Mouse (Mus musculus) CH12.LX (cell line): ENCODE results near the gene Fyco1. TPM values are rescaled to one million over a fixed set of nuclear protein-coding genes. Genes with fewer than 3 reads are reported as not detected.

Experiments used
- DNase-seq: peaks from one replicate; pipeline ENCODE4 v3.0.0-alpha.2; 2013; ENCODE audit errors: extremely low read depth
- H3K27ac ChIP-seq: 2 replicates; pipeline ENCODE4 v1.5.1; 2012; ENCODE audit warnings: low read depth, mild to moderate bottlenecking, control low read depth, moderate library complexity; ENCODE audit not compliant: insufficient read depth
- H3K27me3 ChIP-seq: replicated peaks from 2 replicates; pipeline ENCODE3; 2012; ENCODE audit warnings: inconsistent platforms
- H3K36me3 ChIP-seq, 2 experiments: replicated peaks in 1 of 2; 2 replicates each; pipeline versions ENCODE3 to v1.6.1; 2012; ENCODE audit warnings: inconsistent platforms in 1 of 2, low read length in 1 of 2, mild to moderate bottlenecking in 1 of 2, mixed read lengths in 1 of 2, moderate library complexity in 1 of 2; ENCODE audit not compliant: control insufficient read depth in 1 of 2, insufficient read depth in 1 of 2
- H3K4me1 ChIP-seq, 2 experiments: 2 replicates each; pipeline ENCODE4 v1.6.1; 2012; ENCODE audit warnings: inconsistent platforms in 1 of 2, moderate library complexity in 1 of 2; ENCODE audit not compliant: insufficient read depth in 2 of 2, control insufficient read depth in 1 of 2
- H3K4me2 ChIP-seq: 2 replicates; pipeline ENCODE4 v1.6.1; 2012; ENCODE audit warnings: low read depth, mild to moderate bottlenecking, control low read depth; ENCODE audit not compliant: poor library complexity, insufficient read depth, severe bottlenecking
- H3K4me3 ChIP-seq, 3 experiments: fragments of 150-350 bp in 1 of 3; sonication (generic) in 1 of 3; replicated peaks in 1 of 3; 2 replicates each; pipeline versions ENCODE3 to v1.5.1; 2011 to 2012; ENCODE audit warnings: low read depth in 2 of 3, low read length in 2 of 3, mild to moderate bottlenecking in 2 of 3, moderate library complexity in 2 of 3, control low read depth in 1 of 3, improper control_type of control experiment in 1 of 3, inconsistent platforms in 1 of 3, mixed read lengths in 1 of 3; ENCODE audit not compliant: poor library complexity in 1 of 3
- H3K79me2 ChIP-seq: replicated peaks from 2 replicates; pipeline ENCODE4 v1.6.1; 2012; ENCODE audit warnings: mild to moderate bottlenecking, moderate library complexity; ENCODE audit not compliant: control insufficient read depth, poor library complexity, insufficient read depth, severe bottlenecking; ENCODE audit errors: extremely low read depth
- H3K9ac ChIP-seq: 2 replicates; pipeline ENCODE4 v1.6.1; 2012; ENCODE audit warnings: low read depth, mild to moderate bottlenecking, control low read depth, moderate library complexity; ENCODE audit not compliant: insufficient read depth
- H3K9me3 ChIP-seq: replicated peaks from 2 replicates; pipeline ENCODE3; 2012; ENCODE audit warnings: low read length, inconsistent platforms, mixed read lengths
- BHLHE40 ChIP-seq: IDR thresholded peaks from 2 replicates; pipeline ENCODE4 v1.6.1; 2011; ENCODE audit warnings: mild to moderate bottlenecking, low read depth, low read length, improper control_type of control experiment
- ELF1 ChIP-seq: IDR thresholded peaks from 2 replicates; pipeline ENCODE4 v1.6.1; 2014; ENCODE audit warnings: low read depth, mild to moderate bottlenecking, inconsistent platforms, low read length, improper control_type of control experiment
- EP300 ChIP-seq: IDR thresholded peaks from 2 replicates; pipeline ENCODE4 v1.6.1; 2011; ENCODE audit warnings: low read length, improper control_type of control experiment
- HCFC1 ChIP-seq: IDR thresholded peaks from 2 replicates; pipeline ENCODE4 v1.6.1; 2012; ENCODE audit warnings: low read depth, mild to moderate bottlenecking, inconsistent platforms, low read length, improper control_type of control experiment
- JUND ChIP-seq: conservative IDR thresholded peaks from 2 replicates; pipeline ENCODE4 v1.6.1; 2011; ENCODE audit warnings: low read depth, low read length, improper control_type of control experiment
- KAT2A ChIP-seq: IDR thresholded peaks from 2 replicates; pipeline ENCODE4 v1.6.1; 2012; ENCODE audit warnings: low read length, improper control_type of control experiment, inconsistent platforms; ENCODE audit not compliant: insufficient replicate concordance
- MEF2A ChIP-seq: IDR thresholded peaks from 2 replicates; pipeline ENCODE4 v1.6.1; 2014; ENCODE audit warnings: low read depth, mild to moderate bottlenecking, inconsistent platforms, low read length, improper control_type of control experiment, borderline replicate concordance
- NELFE ChIP-seq: IDR thresholded peaks from 2 replicates; pipeline ENCODE4 v1.6.1; 2011; ENCODE audit warnings: low read depth, low read length, improper control_type of control experiment
- POLR2A ChIP-seq: IDR thresholded peaks from 2 replicates; pipeline ENCODE4 v1.6.1; 2011; ENCODE audit warnings: low read depth, mild to moderate bottlenecking, improper control_type of control experiment, low read length
- POLR2AphosphoS2 ChIP-seq: IDR thresholded peaks from 2 replicates; pipeline ENCODE4 v1.6.1; 2011; ENCODE audit warnings: low read depth, low read length, improper control_type of control experiment
- RAD21 ChIP-seq: IDR thresholded peaks from 2 replicates; pipeline ENCODE4 v1.6.1; 2011; ENCODE audit warnings: low read depth, mild to moderate bottlenecking, low read length, improper control_type of control experiment, moderate library complexity
- RCOR1 ChIP-seq: conservative IDR thresholded peaks from 2 replicates; pipeline ENCODE4 v1.6.1; 2012; ENCODE audit warnings: low read depth, mild to moderate bottlenecking, inconsistent platforms, low read length, improper control_type of control experiment
- SIN3A ChIP-seq: IDR thresholded peaks from 2 replicates; pipeline ENCODE4 v1.6.1; 2012; ENCODE audit warnings: low read length, improper control_type of control experiment, inconsistent platforms
- SMC3 ChIP-seq: IDR thresholded peaks from 2 replicates; pipeline ENCODE4 v1.6.1; 2011; ENCODE audit warnings: low read depth, low read length, improper control_type of control experiment
- TBP ChIP-seq: conservative IDR thresholded peaks from 2 replicates; pipeline ENCODE4 v1.6.1; 2011; ENCODE audit warnings: low read depth, low read length, improper control_type of control experiment
- USF2 ChIP-seq: conservative IDR thresholded peaks from 2 replicates; pipeline ENCODE4 v1.6.1; 2011; ENCODE audit warnings: low read depth, low read length, improper control_type of control experiment
- ZC3H11A ChIP-seq: IDR thresholded peaks from 2 replicates; pipeline ENCODE4 v1.6.1; 2012; ENCODE audit warnings: low read depth, mild to moderate bottlenecking, inconsistent platforms, low read length, improper control_type of control experiment
- ZMIZ1 ChIP-seq: IDR thresholded peaks from 2 replicates; pipeline ENCODE4 v1.6.1; 2012; ENCODE audit warnings: low read depth, mild to moderate bottlenecking, inconsistent platforms, low read length, improper control_type of control experiment
- dilution Hi-C: fragments of 300-500 bp; cut with MboI; formaldehyde crosslinking; loops from 2 replicates; pipeline ENCODE4 v1.14.3; 2020; ENCODE audit warnings: low sequenced_read_pairs; ENCODE audit not compliant: extremely low pct_unique_long_range_greater_than_20kb, extremely low pct_ligation_motif_present
- in situ Hi-C: fragments of 300-500 bp; cut with MboI; formaldehyde crosslinking; loops from 3 replicates; pipeline ENCODE4 v1.14.3; 2019; ENCODE audit warnings: low sequenced_read_pairs, low pct_ligation_motif_present, low pct_unique_long_range_greater_than_20kb, mixed read lengths
- polyA plus RNA-seq: library from polyadenylated mRNA; unstranded; fragments of >175 nt; gene quantifications from 2 replicates; pipeline ENCODE4 v1.2.1, GENCODE M21; 2012; ENCODE audit warnings: low read depth; ENCODE audit not compliant: insufficient read length
- total RNA-seq, 2 experiments: library from RNA; depleted of rRNA; stranded (reverse); fragments of 300-350 nt in 1 of 2; fragments of >200 nt in 1 of 2; gene quantifications; 2 replicates each; pipeline ENCODE4 v1.2.3; 2012 to 2014

Fyco1 gene
- total and polyA plus RNA-seq, 3 experiments, result 2.1 to 10.2 (median 6.0) TPM

DNA sequence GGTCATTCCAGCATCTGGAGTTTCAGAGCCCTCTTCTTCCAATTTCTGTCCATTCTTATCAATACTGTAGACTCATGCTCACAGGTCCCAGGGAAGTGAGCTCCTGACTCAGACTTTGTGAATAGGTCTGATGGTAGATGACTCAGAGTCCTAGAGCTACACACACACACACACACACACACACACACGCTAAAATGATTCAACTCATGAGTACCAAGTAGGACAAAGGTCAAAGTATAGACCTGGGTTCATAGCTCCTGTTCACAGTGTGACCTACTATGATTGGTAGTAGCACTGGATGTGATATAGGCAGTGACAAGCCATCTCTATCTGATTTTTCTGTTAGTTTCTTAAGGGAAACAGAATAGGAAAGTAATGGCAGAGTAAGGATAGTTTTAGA lies 83.3 kb downstream of the Fyco1 start:
- in situ Hi-C loops (loop anchor here (10.0 kb wide), 1 partner anchor 54 kb away; the partner anchor contains the start of gene Lztfl1), dilution Hi-C loops (no loop called here)
- no peaks in the 10 kb centered on the region for H3K79me2 ChIP-seq
- no peaks in the 10 kb centered on the region for H3K36me3 ChIP-seq
- TF ChIP-seq SIN3A, result no peak
- TF ChIP-seq SMC3, result no peak
- TF ChIP-seq TBP, result no peak
- TF ChIP-seq MEF2A, result no peak
- no peak for TF ChIP-seq HCFC1
- no peak for TF ChIP-seq BHLHE40
- TF ChIP-seq RCOR1, result no peak
- no peak for TF ChIP-seq POLR2A
- TF ChIP-seq POLR2AphosphoS2, result no peak
- H3K9ac ChIP-seq, result no peak overlapping the region
- H3K4me1 ChIP-seq, result peaks cover 10 to 36% of the 10 kb centered on the region in 2 experiments
- no peaks in the 10 kb centered on the region for H3K27me3 ChIP-seq
- no peak overlapping the region for H3K4me3 ChIP-seq
- H3K9me3 ChIP-seq, result no peaks in the 10 kb centered on the region
- H3K27ac ChIP-seq, result no peak overlapping the region
- DNase-seq, result no peak
- no peak overlapping the region for H3K4me2 ChIP-seq

DNA sequence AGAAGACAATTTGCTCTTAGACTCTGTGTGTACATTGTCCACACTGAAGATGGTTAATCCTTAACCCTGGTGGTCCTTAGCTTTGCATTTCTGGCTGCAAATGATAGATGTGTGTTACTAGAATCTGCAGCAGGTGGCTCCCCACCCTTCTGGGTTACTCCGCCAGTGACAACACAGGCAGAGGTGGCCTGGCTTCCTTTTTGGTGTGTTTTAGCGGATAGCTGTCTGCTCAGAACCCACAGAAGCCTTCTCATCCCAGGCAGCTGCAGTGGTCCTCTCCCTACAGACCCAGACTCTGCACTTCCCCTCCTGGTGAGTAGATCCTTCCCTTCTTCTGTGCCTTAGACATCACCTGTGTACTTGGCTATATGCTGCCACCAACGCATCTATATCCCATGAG lies 84.7 kb downstream of the Fyco1 start:
- no peak overlapping the region for H3K4me3 ChIP-seq
- H3K9ac ChIP-seq, result no peak overlapping the region
- in situ Hi-C loops, result loop anchor here (10.0 kb wide), 1 partner anchor 52 kb away; the partner anchor contains the start of gene Lztfl1
- H3K9me3 ChIP-seq, result no peaks in the 10 kb centered on the region
- peaks cover 10 to 51% of the 10 kb centered on the region in 2 experiments for H3K4me1 ChIP-seq
- no peaks in the 10 kb centered on the region for H3K27me3 ChIP-seq
- no peaks in the 10 kb centered on the region for H3K79me2 ChIP-seq
- DNase-seq, result no peak
- H3K4me2 ChIP-seq, result no peak overlapping the region
- H3K27ac ChIP-seq, result no peak overlapping the region
- dilution Hi-C loops, result no loop called here
- TF ChIP-seq RCOR1 (no peak), BHLHE40 (no peak), EP300 (no peak), ELF1 (no peak), SMC3 (no peak), RAD21 (no peak), KAT2A (no peak), JUND (no peak), POLR2AphosphoS2 (no peak), ZMIZ1 (no peak), ZC3H11A (no peak), HCFC1 (no peak), USF2 (no peak), NELFE (no peak)
- no peaks in the 10 kb centered on the region for H3K36me3 ChIP-seq
